Mouse (Mus musculus) right cerebral cortex, postnatal 10 days (tissue): ENCODE results near the gene Opa1.

Experiments used
- DNase-seq, 2 experiments: peaks; one replicate each; pipeline ENCODE4 v3.0.0; 2021; ENCODE audit warnings: low spot score in 2 of 2

Gene Opa1

DNA sequence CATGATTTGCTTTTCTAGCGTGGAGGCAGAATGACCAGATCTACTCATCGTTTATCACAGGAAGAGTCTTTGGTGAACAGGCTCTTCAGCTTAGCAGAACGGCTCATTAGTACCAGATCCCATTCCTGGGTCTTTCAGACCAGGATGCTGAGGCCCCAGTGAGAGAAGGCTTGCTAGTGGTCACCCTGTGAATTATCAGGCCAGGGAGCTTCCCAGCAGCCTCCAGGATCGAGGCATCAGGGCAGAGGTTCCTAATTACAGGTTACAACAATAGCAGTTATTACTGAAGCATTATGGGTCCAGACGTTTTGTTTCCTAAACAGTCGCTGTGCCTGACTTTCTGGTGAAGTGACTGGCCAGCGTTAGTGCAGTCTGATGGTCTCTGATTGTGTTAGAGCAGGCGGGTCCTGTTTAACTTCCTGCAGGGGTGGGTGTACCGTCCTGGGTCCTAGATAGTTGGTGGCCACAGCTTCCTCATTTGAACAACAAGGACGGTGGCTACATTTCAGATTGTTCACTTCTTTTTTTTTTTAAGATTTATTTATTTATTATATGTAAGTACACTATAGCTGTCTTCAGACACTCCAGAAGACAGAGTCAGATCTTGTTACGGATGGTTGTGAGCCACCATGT is 110.2 kb downstream of the Opa1 start:
- DNase-seq, result no peak

DNA sequence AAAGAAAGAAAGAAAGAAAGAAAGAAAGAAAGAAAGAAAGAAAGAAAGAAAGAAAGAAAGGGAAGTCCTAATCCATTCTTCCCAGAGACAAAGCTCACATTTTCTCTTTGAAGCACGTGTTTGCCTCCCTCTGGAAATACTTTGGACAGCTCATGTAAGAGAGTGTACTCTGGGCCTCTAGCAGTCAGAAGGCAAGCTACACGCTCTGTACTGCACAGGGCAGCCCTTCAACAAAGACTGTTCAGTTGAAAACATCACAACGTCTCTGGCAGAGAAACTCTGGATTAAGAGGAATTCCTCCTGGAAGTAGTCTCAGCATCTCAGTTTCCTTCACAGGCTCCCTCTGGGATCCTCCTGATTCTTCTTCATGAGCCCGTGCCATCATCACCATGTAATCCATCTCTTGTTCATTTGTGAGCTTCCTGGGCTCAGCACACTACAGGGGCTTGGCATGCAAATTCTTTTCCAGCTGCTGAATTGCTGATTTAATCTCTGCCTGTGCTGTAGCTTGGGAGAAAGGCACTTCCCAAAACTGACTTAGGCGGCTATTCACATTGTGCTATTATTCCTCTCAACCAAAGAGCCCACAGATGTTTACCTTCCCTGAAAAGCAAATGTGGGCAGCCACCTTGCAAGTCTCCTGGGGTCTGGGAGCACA is 114.0 kb downstream of the Opa1 start:
- DNase-seq, result no peak

DNA sequence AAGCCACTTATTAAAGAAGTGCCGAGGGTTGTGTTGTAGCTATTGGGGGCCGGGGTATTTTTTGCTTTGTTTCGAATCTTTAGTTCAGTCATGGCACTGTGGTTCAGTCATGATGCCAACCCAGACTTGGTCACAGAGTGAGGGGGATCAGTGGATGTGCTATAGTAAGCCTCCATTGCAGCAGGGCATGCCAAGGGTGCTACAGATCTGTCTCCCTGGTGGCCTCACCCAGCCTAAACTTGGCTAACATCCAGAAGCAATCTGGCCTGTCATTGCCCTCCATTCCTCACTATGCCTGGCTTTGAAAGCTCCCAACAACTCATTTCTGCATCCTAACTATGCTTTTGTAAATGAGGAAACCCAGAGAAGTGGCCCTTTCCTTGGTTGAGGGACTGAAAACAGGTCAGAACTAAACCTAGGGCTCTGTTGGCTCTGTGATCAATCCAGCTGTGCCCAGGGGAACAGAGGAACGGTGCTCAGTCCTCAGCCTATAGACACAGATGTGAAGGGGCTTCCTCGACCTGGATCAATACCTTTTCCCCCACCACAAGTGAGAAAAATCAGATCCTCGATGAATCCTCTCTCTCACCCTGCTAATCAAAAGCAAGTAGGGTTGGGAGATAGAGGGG is 114.8 kb downstream of the Opa1 start:
- no peak for DNase-seq

DNA sequence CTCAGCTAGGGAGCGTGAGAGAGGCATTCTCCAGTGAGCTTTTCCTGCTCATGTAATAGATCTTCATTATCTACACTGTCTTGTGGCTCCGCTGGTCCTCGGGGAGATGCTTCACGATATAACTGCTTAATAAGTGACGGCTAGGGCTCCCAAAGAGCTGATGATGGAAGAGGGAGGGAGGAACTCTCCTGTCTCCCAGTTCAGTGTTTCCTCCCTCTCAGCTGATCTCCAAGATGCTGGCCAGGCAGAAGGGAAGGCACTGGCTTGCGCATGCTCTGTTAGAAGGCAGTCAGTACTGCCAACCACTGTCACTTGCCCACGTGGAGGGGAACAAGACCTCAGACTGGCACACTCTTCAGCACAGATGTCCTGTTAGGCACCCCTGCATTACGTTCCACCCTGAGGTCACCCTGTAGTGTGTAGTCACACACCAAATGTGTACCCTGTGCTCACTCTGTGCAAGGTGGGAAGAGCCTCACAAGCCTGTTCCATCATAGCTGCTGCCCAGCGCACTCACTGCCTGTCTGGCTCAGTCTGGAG is 115.4 kb downstream of the Opa1 start:
- DNase-seq, result no peak
